Mouse (Mus musculus) limb, embryonic 12.5 days (tissue): ENCODE measurements around the gene Rab37. TPM values are rescaled to one million over a fixed set of nuclear protein-coding genes. Genes with fewer than 3 reads are reported as not detected.

Source experiments
- ATAC-seq: fragments of 200-750 bp; cut with Nextera tagmentation; 2 replicates; pipeline ENCODE4 v1.8.0; 2017; ENCODE audit warnings: low read depth, moderate TSS enrichment; ENCODE audit not compliant: insufficient number of reproducible peaks, insufficient read depth, low FRiP score, low TSS enrichment
- H3K27ac ChIP-seq: fragments of 300-500 bp; sonication (generic); 2 replicates; pipeline ENCODE4 v1.5.1; 2016; ENCODE audit warnings: mild to moderate bottlenecking, moderate library complexity
- H3K27me3 ChIP-seq: fragments of 300-500 bp; sonication (generic); 2 replicates; pipeline ENCODE4 v1.6.1; 2016; ENCODE audit warnings: mild to moderate bottlenecking, moderate library complexity
- H3K36me3 ChIP-seq: fragments of 300-500 bp; sonication (generic); 2 replicates; pipeline ENCODE4 v1.6.1; 2016; ENCODE audit warnings: mild to moderate bottlenecking, moderate library complexity
- H3K4me1 ChIP-seq: fragments of 300-500 bp; sonication (generic); replicated peaks from 2 replicates; pipeline ENCODE4 v1.6.1; 2016
- H3K4me2 ChIP-seq: fragments of 300-500 bp; sonication (generic); 2 replicates; pipeline ENCODE4 v1.6.1; 2016; ENCODE audit warnings: mild to moderate bottlenecking, moderate library complexity
- H3K4me3 ChIP-seq: fragments of 300-500 bp; sonication (generic); replicated peaks from 2 replicates; pipeline ENCODE4 v1.5.1; 2016; ENCODE audit warnings: mild to moderate bottlenecking
- H3K9ac ChIP-seq: fragments of 300-500 bp; sonication (generic); replicated peaks from 2 replicates; pipeline ENCODE4 v1.6.1; 2016; ENCODE audit warnings: mild to moderate bottlenecking, moderate library complexity
- H3K9me3 ChIP-seq: fragments of 300-500 bp; sonication (generic); 2 replicates; pipeline ENCODE4 v1.6.1; 2016; ENCODE audit warnings: mild to moderate bottlenecking, moderate library complexity
- WGBS: fragments of 180-500 bp; shearing (Covaris S2); methylation state at CpG from one replicate; pipeline ENCODE4 v1.1.7; 2016; 5-methylcytosine and 5-hydroxymethylcytosine counted together
- polyA plus RNA-seq: library from polyadenylated mRNA; unstranded; fragments of >200 nt; fragmentation: Nextera tagmentation; extraction: Ambion mirVana; gene quantifications from 2 replicates; pipeline ENCODE4 v1.2.1, GENCODE M21; 2016

The Rab37 gene
- polyA plus RNA-seq, 1 experiment from 2014 or later = 1.4 TPM

DNA sequence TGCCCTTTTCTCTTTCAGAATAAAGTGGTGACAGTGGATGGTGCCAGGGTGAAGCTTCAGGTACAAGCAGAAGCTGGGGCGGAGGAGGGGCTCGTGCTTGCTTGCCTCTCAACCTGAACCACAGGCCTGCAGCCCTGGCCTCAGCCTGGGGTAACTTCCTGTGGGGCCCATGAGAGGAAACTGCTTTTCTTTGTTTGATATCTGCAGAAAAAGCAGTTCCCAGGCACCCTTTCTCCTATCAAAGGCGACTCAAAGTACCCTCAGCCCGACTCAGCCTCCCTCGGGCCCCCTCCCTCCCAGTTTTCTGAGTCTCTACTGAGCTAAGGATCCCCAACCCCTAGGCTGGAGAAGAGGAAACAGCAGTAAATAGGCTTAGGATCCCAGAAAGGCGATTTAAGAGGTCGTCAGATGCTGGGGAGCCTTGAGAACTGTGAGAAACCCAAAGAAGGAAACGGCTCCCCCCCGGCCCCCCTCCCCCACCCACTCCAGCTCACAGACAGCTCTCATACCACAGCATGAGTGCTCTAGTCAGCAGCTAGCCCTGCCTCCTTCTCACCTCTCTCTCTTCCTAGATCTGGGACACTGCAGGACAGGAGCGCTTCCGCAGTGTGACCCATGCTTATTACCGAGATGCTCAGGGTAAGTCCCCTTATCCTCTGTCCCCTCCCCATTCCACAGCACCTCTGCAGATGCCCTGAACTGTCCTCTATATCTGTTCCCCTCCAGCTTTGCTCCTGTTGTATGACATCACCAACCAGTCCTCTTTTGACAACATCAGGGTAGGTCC lies 66.9 kb downstream of the Rab37 start:
- WGBS = 28% methylated on average over 12 of the region's 12 CpGs
- Histone ChIP-seq H3K9ac (peak overlapping the region; percentile 23; the same call in 1 of the 2 replicates), H3K9me3 (no peaks in the 10 kb centered on the region), H3K4me1 (peaks cover 38% of the 10 kb centered on the region), H3K27ac (0 out of 2 replicates have a peak overlapping the region, but pooled peaks have one; percentile 20), H3K4me2 (peak overlapping the region; percentile 11; the same call in 1 of the 2 replicates), H3K36me3 (no peaks in the 10 kb centered on the region), H3K27me3 (peaks cover 54% of the 10 kb centered on the region), H3K4me3 (no peak overlapping the region)
- no peak for ATAC-seq

- ATAC-seq = no peak
- no peaks in the 10 kb centered on the region for H3K36me3 ChIP-seq
- no peak overlapping the region for H3K9ac ChIP-seq
- no peak overlapping the region for H3K4me3 ChIP-seq
- peaks cover 42% of the 10 kb centered on the region for H3K4me1 ChIP-seq
- no peak overlapping the region for H3K27ac ChIP-seq
- 48% methylated on average over 11 of the region's 11 CpGs for WGBS
- H3K4me2 ChIP-seq = no peak overlapping the region
- no peaks in the 10 kb centered on the region for H3K9me3 ChIP-seq
- peaks cover 54% of the 10 kb centered on the region for H3K27me3 ChIP-seq
Observed at GRCm38 (mm10) chr11:115160016-115160797, 69.0 kb downstream of the Rab37 start.

- no peak for ATAC-seq
Observed at GRCm38 (mm10) chr11:115160883-115161577, 69.8 kb downstream of the Rab37 start.

DNA sequence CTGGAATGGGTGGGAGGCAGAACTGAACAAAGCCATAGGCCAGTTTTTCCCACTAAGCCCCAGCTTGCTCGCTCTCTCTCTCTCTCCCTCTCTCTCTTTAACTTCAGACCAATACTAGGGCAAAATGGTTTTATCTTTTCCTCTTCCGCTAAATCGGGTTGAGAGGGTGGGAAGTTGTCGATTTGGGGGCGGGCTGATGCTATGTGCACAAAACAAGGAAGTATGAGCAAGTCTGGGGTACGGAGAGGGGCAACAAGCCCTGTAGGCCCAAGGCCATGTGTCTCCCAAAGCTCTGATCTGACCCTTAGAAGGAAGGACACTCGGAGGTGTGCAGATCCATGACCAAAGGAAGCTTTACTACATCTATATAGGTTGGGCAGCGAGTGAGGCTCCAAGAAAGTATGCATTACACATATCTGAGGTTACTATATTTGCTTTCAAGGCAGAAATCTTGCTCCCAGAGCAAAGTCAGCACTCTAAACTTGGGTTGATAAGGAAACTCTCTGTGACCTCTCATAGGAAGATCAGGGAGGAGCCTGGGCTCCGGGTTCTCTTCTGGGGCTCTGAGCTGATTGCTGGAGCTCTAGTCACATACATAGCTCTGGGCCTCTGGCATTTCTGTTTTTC lies 70.5 kb downstream of the Rab37 start:
- Histone ChIP-seq H3K4me1 (peaks cover 42% of the 10 kb centered on the region), H3K4me3 (no peak overlapping the region), H3K36me3 (no peaks in the 10 kb centered on the region), H3K27me3 (peaks cover 54% of the 10 kb centered on the region), H3K27ac (no peak overlapping the region), H3K4me2 (no peak overlapping the region), H3K9me3 (no peaks in the 10 kb centered on the region), H3K9ac (no peak overlapping the region)
- 68% methylated on average over 9 of the region's 9 CpGs for WGBS
- ATAC-seq = no peak

More at GRCm38 (mm10) chr11:115160883-115161577, 69.8 kb downstream of the Rab37 start:
- Histone ChIP-seq H3K9ac (no peak overlapping the region), H3K4me1 (peaks cover 42% of the 10 kb centered on the region), H3K4me3 (no peak overlapping the region), H3K9me3 (no peaks in the 10 kb centered on the region), H3K27me3 (peaks cover 54% of the 10 kb centered on the region), H3K4me2 (no peak overlapping the region), H3K36me3 (no peaks in the 10 kb centered on the region), H3K27ac (no peak overlapping the region)
- 32% methylated on average over 10 of the region's 10 CpGs for WGBS

DNA sequence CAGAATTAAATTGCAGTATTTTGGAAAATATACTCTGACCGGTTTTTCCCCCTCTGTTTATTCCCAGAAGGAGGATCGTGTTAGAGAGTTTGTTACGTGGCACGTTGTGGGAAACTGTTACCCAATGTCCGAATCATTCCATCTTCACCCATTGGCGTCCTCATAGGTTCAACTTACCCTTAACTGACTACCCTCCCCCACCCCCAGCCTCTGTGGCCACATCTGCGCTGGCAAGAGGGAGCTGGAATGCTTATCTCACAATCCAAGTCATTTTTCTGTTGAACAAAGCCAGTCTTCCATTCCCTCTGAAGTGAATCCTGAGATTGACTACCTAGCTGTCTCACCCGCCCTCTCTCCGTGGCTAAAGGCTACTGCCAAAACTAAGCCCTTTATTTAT lies 71.0 kb downstream of the Rab37 start:
- H3K27me3 ChIP-seq = peaks cover 49% of the 10 kb centered on the region
- H3K36me3 ChIP-seq = no peaks in the 10 kb centered on the region
- peaks cover 42% of the 10 kb centered on the region for H3K4me1 ChIP-seq
- H3K9ac ChIP-seq = no peak overlapping the region
- H3K27ac ChIP-seq = no peak overlapping the region
- H3K9me3 ChIP-seq = no peaks in the 10 kb centered on the region
- ATAC-seq = no peak
- no peak overlapping the region; the same call in 1 of the 2 replicates for H3K4me3 ChIP-seq
- H3K4me2 ChIP-seq = peak overlapping the region; percentile 95
- WGBS = 28% methylated on average over 9 of the region's 9 CpGs

- peak; percentile 92 for ATAC-seq
- Histone ChIP-seq H3K27ac (no peak within 1 kb of the TSS), H3K9me3 (no peaks in the 10 kb centered on the region), H3K27me3 (peaks cover 47% of the 10 kb centered on the region), H3K4me2 (peak within 1 kb of the TSS; percentile 95), H3K4me3 (peak within 1 kb of the TSS; percentile 59), H3K4me1 (peaks cover 40% of the 10 kb centered on the region), H3K36me3 (no peaks in the 10 kb centered on the region), H3K9ac (peak within 1 kb of the TSS; percentile 50)
- WGBS = under 1% methylated on average over 47 of the region's 47 CpGs
Observed at GRCm38 (mm10) chr11:115162832-115163480, 71.7 kb downstream of the Rab37 start, which contains the start of gene Slc9a3r1. TSS of gene Slc9a3r1 (plus strand) at chr11:115163341.

GRCm38 (mm10) chr11:115163568-115164150 lies 72.4 kb downstream of the Rab37 start:
- no peaks in the 10 kb centered on the region for H3K36me3 ChIP-seq
- peak overlapping the region; percentile 95 for H3K4me2 ChIP-seq
- peaks cover 47% of the 10 kb centered on the region for H3K27me3 ChIP-seq
- H3K9ac ChIP-seq = peak overlapping the region; percentile 50
- no peak overlapping the region for H3K27ac ChIP-seq
- peak overlapping the region; percentile 59 for H3K4me3 ChIP-seq
- ATAC-seq = 0 out of 2 replicates have a peak, but pooled peaks have one; percentile 19
- peaks cover 34% of the 10 kb centered on the region for H3K4me1 ChIP-seq
- no peaks in the 10 kb centered on the region for H3K9me3 ChIP-seq
- WGBS = under 1% methylated on average over 47 of the region's 47 CpGs

- Histone ChIP-seq H3K4me1 (peaks cover 34% of the 10 kb centered on the region), H3K9ac (peak overlapping the region; percentile 50), H3K9me3 (no peaks in the 10 kb centered on the region), H3K36me3 (no peaks in the 10 kb centered on the region), H3K27me3 (peaks cover 47% of the 10 kb centered on the region), H3K27ac (no peak overlapping the region), H3K4me3 (peak overlapping the region; percentile 59), H3K4me2 (peak overlapping the region; percentile 95)
- under 1% methylated on average over 14 of the region's 14 CpGs for WGBS
- ATAC-seq = no peak
Observed at GRCm38 (mm10) chr11:115164341-115164975, 73.2 kb downstream of the Rab37 start.

- H3K9ac ChIP-seq = no peak overlapping the region
- no peak for ATAC-seq
- peaks cover 34% of the 10 kb centered on the region for H3K4me1 ChIP-seq
- peaks cover 47% of the 10 kb centered on the region for H3K27me3 ChIP-seq
- no peaks in the 10 kb centered on the region for H3K9me3 ChIP-seq
- WGBS = 4% methylated on average over 9 of the region's 9 CpGs
- H3K4me2 ChIP-seq = peak overlapping the region; percentile 95
- peak overlapping the region; percentile 59 for H3K4me3 ChIP-seq
- no peaks in the 10 kb centered on the region for H3K36me3 ChIP-seq
- no peak overlapping the region for H3K27ac ChIP-seq
Observed at GRCm38 (mm10) chr11:115164976-115165374, 73.7 kb downstream of the Rab37 start.
